Mouse (Mus musculus) intestine, embryonic 14.5 days (tissue): ENCODE results near the gene Anxa7. TPM values are rescaled to one million over a fixed set of nuclear protein-coding genes. Genes with fewer than 3 reads are reported as not detected.

Source experiments
- ATAC-seq: fragments of 200-750 bp; cut with Nextera tagmentation; replicated peaks from 2 replicates; pipeline ENCODE4 v1.8.0; 2017; ENCODE audit warnings: low read depth, moderate number of reproducible peaks, moderate TSS enrichment, moderate library complexity; ENCODE audit not compliant: low FRiP score, low TSS enrichment
- DNase-seq: peaks from one replicate; pipeline ENCODE4 v3.0.0-alpha.2; 2018; ENCODE audit warnings: low spot score
- H3K27ac ChIP-seq: fragments of 300-500 bp; sonication (generic); 2 replicates; pipeline ENCODE4 v1.5.1; 2014; ENCODE audit warnings: low read depth, mild to moderate bottlenecking, control low read depth
- H3K27me3 ChIP-seq: fragments of 300-500 bp; sonication (generic); replicated peaks from 2 replicates; pipeline ENCODE4 v1.6.1; 2014; ENCODE audit warnings: low read length, control low read depth; ENCODE audit not compliant: control insufficient read depth, insufficient read depth
- H3K36me3 ChIP-seq: fragments of 300-500 bp; sonication (generic); 2 replicates; pipeline ENCODE4 v1.6.1; 2014; ENCODE audit warnings: low read length, control low read depth; ENCODE audit not compliant: control insufficient read depth, insufficient read depth
- H3K4me1 ChIP-seq: fragments of 300-500 bp; sonication (generic); replicated peaks from 2 replicates; pipeline ENCODE4 v1.6.1; 2014; ENCODE audit warnings: low read length, control low read depth, mixed read lengths; ENCODE audit not compliant: control insufficient read depth, insufficient read depth
- H3K4me2 ChIP-seq: fragments of 300-500 bp; sonication (generic); 2 replicates; pipeline ENCODE4 v1.6.1; 2014; ENCODE audit warnings: low read length
- H3K4me3 ChIP-seq: fragments of 300-500 bp; sonication (generic); 2 replicates; pipeline ENCODE4 v1.5.1; 2014; ENCODE audit warnings: low read depth, low read length, control low read depth, mixed read lengths
- H3K9ac ChIP-seq: fragments of 300-500 bp; sonication (generic); 2 replicates; pipeline ENCODE4 v1.6.1; 2014; ENCODE audit warnings: mild to moderate bottlenecking, low read length
- H3K9me3 ChIP-seq: fragments of 300-500 bp; sonication (generic); 2 replicates; pipeline ENCODE4 v1.6.1; 2016; ENCODE audit warnings: low read length, control low read depth; ENCODE audit not compliant: control insufficient read depth
- WGBS: fragments of 180-500 bp; shearing (Covaris S2); extraction: QIAGEN DNeasy Blood & Tissue Kit; methylation state at CpG from one replicate; pipeline ENCODE4 v1.1.7; 2014; 5-methylcytosine and 5-hydroxymethylcytosine counted together
- polyA plus RNA-seq: library from polyadenylated mRNA; unstranded; fragments of >200 nt; fragmentation: Nextera tagmentation; extraction: Ambion mirVana; gene quantifications from 2 replicates; pipeline ENCODE4 v1.2.1, GENCODE M21; 2014

Anxa7 gene
- polyA plus RNA-seq, 1 experiment from 2014 or later, result 41.4 TPM

GRCm38 (mm10) chr14:20428593-20428992, 51.3 kb downstream of the Anxa7 start:
- WGBS, result 24% methylated on average over 1 of the region's 1 CpGs
- DNase-seq (no peak), ATAC-seq (no peak)
- Histone ChIP-seq H3K4me1 (no peaks in the 10 kb centered on the region), H3K4me3 (no peak overlapping the region), H3K9ac (no peak overlapping the region), H3K36me3 (no peaks in the 10 kb centered on the region), H3K27ac (no peak overlapping the region), H3K27me3 (no peaks in the 10 kb centered on the region), H3K9me3 (no peaks in the 10 kb centered on the region), H3K4me2 (no peak overlapping the region)

GRCm38 (mm10) chr14:20423046-20423445, 56.9 kb downstream of the Anxa7 start:
- DNase-seq (no peak), ATAC-seq (no peak)
- Histone ChIP-seq H3K4me1 (no peaks in the 10 kb centered on the region), H3K4me3 (no peak overlapping the region), H3K9me3 (no peaks in the 10 kb centered on the region), H3K27me3 (no peaks in the 10 kb centered on the region), H3K27ac (no peak overlapping the region), H3K4me2 (no peak overlapping the region), H3K9ac (no peak overlapping the region), H3K36me3 (no peaks in the 10 kb centered on the region)
- 90% methylated on average over 6 of the region's 6 CpGs for WGBS

- no peak for DNase-seq
- WGBS, result 68% methylated on average over 7 of the region's 7 CpGs
Observed at GRCm38 (mm10) chr14:20422257-20422656, 57.7 kb downstream of the Anxa7 start.

More at GRCm38 (mm10) chr14:20422257-20422656, 57.7 kb downstream of the Anxa7 start:
- Histone ChIP-seq H3K4me3 (no peak overlapping the region), H3K27ac (no peak overlapping the region), H3K9me3 (no peaks in the 10 kb centered on the region), H3K9ac (no peak overlapping the region), H3K36me3 (no peaks in the 10 kb centered on the region), H3K4me1 (no peaks in the 10 kb centered on the region), H3K27me3 (no peaks in the 10 kb centered on the region), H3K4me2 (no peak overlapping the region)
- no peak for ATAC-seq

Other genes with a start within 250 kb of the Anxa7 start
- gene Kcnk16, start 210.9 kb downstream of the Anxa7 start, polyA plus RNA-seq, result 0.54 and 5.5 TPM in 2 replicates
- 13.3 and 18.2 TPM in 2 replicates for gene Nudt13, start 185.4 kb downstream of the Anxa7 start, polyA plus RNA-seq
- gene Ecd, start 132.0 kb downstream of the Anxa7 start, polyA plus RNA-seq, result 58.1 and 62.7 TPM in 2 replicates
- gene Fam149b, start 132.0 kb downstream of the Anxa7 start, polyA plus RNA-seq, result 33.5 and 34.5 TPM in 2 replicates
- gene Dnajc9, start 91.2 kb downstream of the Anxa7 start, polyA plus RNA-seq, result 130 and 147 TPM in 2 replicates
- gene Mrps16, start 86.5 kb downstream of the Anxa7 start, polyA plus RNA-seq, result 96.7 and 103 TPM in 2 replicates
- 0.08 and 0.36 TPM in 2 replicates for gene Cfap70, start 27.9 kb downstream of the Anxa7 start, polyA plus RNA-seq
- gene Mss51, start 16.8 kb upstream of the Anxa7 start, polyA plus RNA-seq, result 0.95 and 1.0 TPM in 2 replicates
- gene Ppp3cb, start 66.4 kb upstream of the Anxa7 start, polyA plus RNA-seq, result 57.2 and 58.7 TPM in 2 replicates
- gene Usp54, start 160.9 kb upstream of the Anxa7 start, polyA plus RNA-seq, result 8.2 and 8.9 TPM in 2 replicates
- gene Myoz1, start 176.4 kb upstream of the Anxa7 start, polyA plus RNA-seq, result not detected in 2 replicates
- gene Synpo2l, start 188.2 kb upstream of the Anxa7 start, polyA plus RNA-seq, result 0.18 and 0.19 TPM in 2 replicates
- gene Sec24c, start 194.2 kb upstream of the Anxa7 start, polyA plus RNA-seq, result 87.4 and 92.4 TPM in 2 replicates
- gene Fut11, start 214.8 kb upstream of the Anxa7 start, polyA plus RNA-seq, result 19.6 and 20.0 TPM in 2 replicates
- 231 and 234 TPM in 2 replicates for gene Chchd1, start 222.9 kb upstream of the Anxa7 start, polyA plus RNA-seq
- 30.3 and 35.9 TPM in 2 replicates for gene Zswim8, start 227.4 kb upstream of the Anxa7 start, polyA plus RNA-seq